Mouse (Mus musculus): ENCODE data around the gene Myh9.

The Myh9 gene

GRCm38 (mm10) chr15:77789186-77789585 is 52.8 kb downstream of the Myh9 start:
- no peak for DNase-seq (ENCODE audit: low read depth, low spot score)

- DNase-seq (ENCODE audit: low read depth, low spot score), result no peak
These were observed 53.6 kb downstream of the Myh9 start for GRCm38 (mm10) chr15:77788356-77788755.

- DNase-seq (ENCODE audit: low read depth, low spot score), result no peak
These were observed 56.2 kb downstream of the Myh9 start for GRCm38 (mm10) chr15:77785807-77786206.

GRCm38 (mm10) chr15:77784039-77784824 is 57.7 kb downstream of the Myh9 start:
- no peak for DNase-seq (ENCODE audit: low read depth, low spot score)

- DNase-seq (ENCODE audit: low read depth, low spot score), result peak; percentile 18
These were observed 59.4 kb downstream of the Myh9 start for GRCm38 (mm10) chr15:77782449-77783014.

GRCm38 (mm10) chr15:77775186-77775963 is 66.6 kb downstream of the Myh9 start:
- DNase-seq (ENCODE audit: low read depth, low spot score), result peak; percentile 61

GRCm38 (mm10) chr15:77774303-77774702 is 67.7 kb downstream of the Myh9 start:
- no peak for DNase-seq (ENCODE audit: low read depth, low spot score)

GRCm38 (mm10) chr15:77773099-77773915 is 68.7 kb downstream of the Myh9 start:
- DNase-seq (ENCODE audit: low read depth, low spot score), result no peak

GRCm38 (mm10) chr15:77770942-77771341 is 71.0 kb downstream of the Myh9 start:
- no peak for DNase-seq (ENCODE audit: low read depth, low spot score)

GRCm38 (mm10) chr15:77770341-77770740 is 71.6 kb downstream of the Myh9 start:
- DNase-seq (ENCODE audit: low read depth, low spot score), result no peak

- no peak for DNase-seq (ENCODE audit: low read depth, low spot score)
These were observed 75.0 kb downstream of the Myh9 start for GRCm38 (mm10) chr15:77766981-77767380.

GRCm38 (mm10) chr15:77765484-77766093 is 76.4 kb downstream of the Myh9 start:
- DNase-seq (ENCODE audit: low read depth, low spot score), result no peak

GRCm38 (mm10) chr15:77764391-77765006 is 77.5 kb downstream of the Myh9 start:
- no peak for DNase-seq (ENCODE audit: low read depth, low spot score)

- no peak for DNase-seq (ENCODE audit: low read depth, low spot score)
These were observed 78.3 kb downstream of the Myh9 start for GRCm38 (mm10) chr15:77763702-77764101.

GRCm38 (mm10) chr15:77763050-77763449 is 78.9 kb downstream of the Myh9 start:
- DNase-seq (ENCODE audit: low read depth, low spot score), result no peak

GRCm38 (mm10) chr15:77761561-77762380 is 80.2 kb downstream of the Myh9 start:
- DNase-seq (ENCODE audit: low read depth, low spot score), result no peak

- DNase-seq (ENCODE audit: low read depth, low spot score), result no peak
These were observed 80.9 kb downstream of the Myh9 start for GRCm38 (mm10) chr15:77761083-77761482.

GRCm38 (mm10) chr15:77760037-77760436 is 81.9 kb downstream of the Myh9 start:
- DNase-seq (ENCODE audit: low read depth, low spot score), result no peak

- DNase-seq (ENCODE audit: low read depth, low spot score), result no peak
These were observed 84.3 kb downstream of the Myh9 start for GRCm38 (mm10) chr15:77757586-77758226.
